Mouse (Mus musculus) midbrain, embryonic 12.5 days (tissue): ENCODE data around the gene Gm42906. TPM values are rescaled to one million over a fixed set of nuclear protein-coding genes. Genes with fewer than 3 reads are reported as not detected.

ENCODE experiments used
- ATAC-seq: fragments of 200-750 bp; cut with Nextera tagmentation; 2 replicates; pipeline ENCODE4 v1.8.0; 2017; ENCODE audit warnings: low read depth, moderate TSS enrichment, moderate library complexity; ENCODE audit not compliant: low FRiP score
- H3K27ac ChIP-seq: fragments of 300-500 bp; sonication (generic); replicated peaks from 2 replicates; pipeline ENCODE4 v1.5.1; 2016; ENCODE audit warnings: mild to moderate bottlenecking
- H3K27me3 ChIP-seq: fragments of 300-500 bp; sonication (generic); 2 replicates; pipeline ENCODE4 v1.6.1; 2016; ENCODE audit warnings: mild to moderate bottlenecking
- H3K36me3 ChIP-seq: fragments of 300-500 bp; sonication (generic); 2 replicates; pipeline ENCODE4 v1.6.1; 2016
- H3K4me1 ChIP-seq: fragments of 300-500 bp; sonication (generic); 2 replicates; pipeline ENCODE4 v1.6.1; 2016
- H3K4me2 ChIP-seq: fragments of 300-500 bp; sonication (generic); replicated peaks from 2 replicates; pipeline ENCODE4 v1.6.1; 2016; ENCODE audit warnings: mild to moderate bottlenecking, moderate library complexity
- H3K4me3 ChIP-seq: fragments of 300-500 bp; sonication (generic); 2 replicates; pipeline ENCODE4 v1.5.1; 2016; ENCODE audit warnings: mild to moderate bottlenecking
- H3K9ac ChIP-seq: fragments of 300-500 bp; sonication (generic); replicated peaks from 2 replicates; pipeline ENCODE4 v1.6.1; 2016; ENCODE audit warnings: mild to moderate bottlenecking, moderate library complexity
- H3K9me3 ChIP-seq: fragments of 300-500 bp; sonication (generic); 2 replicates; pipeline ENCODE4 v1.6.1; 2016; ENCODE audit warnings: mild to moderate bottlenecking
- WGBS: fragments of 180-500 bp; shearing (Covaris S2); methylation state at CpG from one replicate; pipeline ENCODE4 v1.1.7; 2016; 5-methylcytosine and 5-hydroxymethylcytosine counted together
- polyA plus RNA-seq: library from polyadenylated mRNA; unstranded; fragments of >200 nt; fragmentation: Nextera tagmentation; extraction: Ambion mirVana; gene quantifications from 2 replicates; pipeline ENCODE4 v1.2.1, GENCODE M21; 2016

Gene Gm42906
- polyA plus RNA-seq, 1 experiment from 2014 or later: not detected

- H3K36me3 ChIP-seq: no peaks in the 10 kb centered on the region
- H3K9ac ChIP-seq: no peak overlapping the region
- no peak for ATAC-seq
- no peak overlapping the region for H3K4me2 ChIP-seq
- H3K4me1 ChIP-seq: no peaks in the 10 kb centered on the region
- no peaks in the 10 kb centered on the region for H3K27me3 ChIP-seq
- 88% methylated on average over 7 of the region's 7 CpGs for WGBS
- no peak overlapping the region for H3K4me3 ChIP-seq
- no peak overlapping the region for H3K27ac ChIP-seq
- H3K9me3 ChIP-seq: no peaks in the 10 kb centered on the region
Observed at GRCm38 (mm10) chr5:151279531-151279930, 148.4 kb downstream of the Gm42906 start.

- Histone ChIP-seq H3K9ac (no peak overlapping the region), H3K36me3 (no peaks in the 10 kb centered on the region), H3K27me3 (no peaks in the 10 kb centered on the region), H3K4me1 (no peaks in the 10 kb centered on the region), H3K9me3 (no peaks in the 10 kb centered on the region), H3K4me2 (no peak overlapping the region), H3K27ac (no peak overlapping the region), H3K4me3 (no peak overlapping the region)
- WGBS: 90% methylated on average over 6 of the region's 6 CpGs
- no peak for ATAC-seq
Observed at GRCm38 (mm10) chr5:151277927-151278326, 150.0 kb downstream of the Gm42906 start.

- no peak for ATAC-seq
- H3K4me1 ChIP-seq: no peaks in the 10 kb centered on the region
- no peaks in the 10 kb centered on the region for H3K27me3 ChIP-seq
- no peaks in the 10 kb centered on the region for H3K36me3 ChIP-seq
- H3K27ac ChIP-seq: no peak overlapping the region
- no peak overlapping the region for H3K9ac ChIP-seq
- H3K4me3 ChIP-seq: no peak overlapping the region
- WGBS: 93% methylated on average over 2 of the region's 2 CpGs
- no peak overlapping the region for H3K4me2 ChIP-seq
- H3K9me3 ChIP-seq: no peaks in the 10 kb centered on the region
Observed at GRCm38 (mm10) chr5:151275986-151276385, 152.0 kb downstream of the Gm42906 start.

- Histone ChIP-seq H3K27me3 (no peaks in the 10 kb centered on the region), H3K36me3 (no peaks in the 10 kb centered on the region), H3K9ac (no peak overlapping the region), H3K4me3 (no peak overlapping the region), H3K4me2 (no peak overlapping the region), H3K27ac (no peak overlapping the region), H3K9me3 (no peaks in the 10 kb centered on the region), H3K4me1 (no peaks in the 10 kb centered on the region)
- 78% methylated on average over 6 of the region's 6 CpGs for WGBS
- ATAC-seq: no peak
Observed at GRCm38 (mm10) chr5:151274265-151274664, 153.7 kb downstream of the Gm42906 start.

GRCm38 (mm10) chr5:151270815-151271214 is 157.1 kb downstream of the Gm42906 start:
- no peak overlapping the region for H3K4me3 ChIP-seq
- no peaks in the 10 kb centered on the region for H3K36me3 ChIP-seq
- no peaks in the 10 kb centered on the region for H3K9me3 ChIP-seq
- no peaks in the 10 kb centered on the region for H3K4me1 ChIP-seq
- 91% methylated on average over 5 of the region's 5 CpGs for WGBS
- no peak overlapping the region for H3K9ac ChIP-seq
- no peak overlapping the region for H3K4me2 ChIP-seq
- no peak overlapping the region for H3K27ac ChIP-seq
- no peak for ATAC-seq
- H3K27me3 ChIP-seq: no peaks in the 10 kb centered on the region

GRCm38 (mm10) chr5:151266896-151267634 is 160.9 kb downstream of the Gm42906 start:
- 82% methylated on average over 14 of the region's 14 CpGs for WGBS
- no peak for ATAC-seq
- Histone ChIP-seq H3K9ac (no peak overlapping the region), H3K9me3 (no peaks in the 10 kb centered on the region), H3K27me3 (no peaks in the 10 kb centered on the region), H3K4me1 (no peaks in the 10 kb centered on the region), H3K36me3 (no peaks in the 10 kb centered on the region), H3K4me3 (no peak overlapping the region), H3K4me2 (no peak overlapping the region), H3K27ac (no peak overlapping the region)

GRCm38 (mm10) chr5:151261558-151261957 is 166.4 kb downstream of the Gm42906 start:
- Histone ChIP-seq H3K27ac (no peak overlapping the region), H3K4me3 (no peak overlapping the region), H3K4me1 (no peaks in the 10 kb centered on the region), H3K9me3 (no peaks in the 10 kb centered on the region), H3K27me3 (no peaks in the 10 kb centered on the region), H3K4me2 (no peak overlapping the region), H3K9ac (no peak overlapping the region), H3K36me3 (no peaks in the 10 kb centered on the region)
- WGBS: 80% methylated on average over 1 of the region's 2 CpGs
- ATAC-seq: no peak

GRCm38 (mm10) chr5:151252213-151252612 is 175.8 kb downstream of the Gm42906 start:
- no peaks in the 10 kb centered on the region for H3K36me3 ChIP-seq
- no peaks in the 10 kb centered on the region for H3K27me3 ChIP-seq
- 55% methylated on average over 8 of the region's 8 CpGs for WGBS
- 0 out of 2 replicates have a peak overlapping the region, but pooled peaks have one; percentile 17 for H3K4me2 ChIP-seq
- H3K4me3 ChIP-seq: no peak overlapping the region
- no peak overlapping the region for H3K27ac ChIP-seq
- peaks cover 2% of the 10 kb centered on the region; the same call in 1 of the 2 replicates for H3K4me1 ChIP-seq
- H3K9me3 ChIP-seq: no peaks in the 10 kb centered on the region
- no peak overlapping the region for H3K9ac ChIP-seq
- no peak for ATAC-seq

GRCm38 (mm10) chr5:151251656-151252055 is 176.3 kb downstream of the Gm42906 start:
- WGBS: 92% methylated on average over 8 of the region's 8 CpGs
- H3K4me2 ChIP-seq: no peak overlapping the region
- peaks cover 2% of the 10 kb centered on the region; the same call in 1 of the 2 replicates for H3K4me1 ChIP-seq
- H3K27ac ChIP-seq: no peak overlapping the region
- H3K36me3 ChIP-seq: no peaks in the 10 kb centered on the region
- H3K27me3 ChIP-seq: no peaks in the 10 kb centered on the region
- no peak overlapping the region for H3K4me3 ChIP-seq
- no peak overlapping the region for H3K9ac ChIP-seq
- no peak for ATAC-seq
- no peaks in the 10 kb centered on the region for H3K9me3 ChIP-seq

GRCm38 (mm10) chr5:151248671-151249620 is 179.0 kb downstream of the Gm42906 start:
- no peak overlapping the region for H3K4me2 ChIP-seq
- WGBS: 73% methylated on average over 10 of the region's 10 CpGs
- no peak overlapping the region for H3K9ac ChIP-seq
- H3K27me3 ChIP-seq: no peaks in the 10 kb centered on the region
- no peak overlapping the region for H3K4me3 ChIP-seq
- H3K36me3 ChIP-seq: no peaks in the 10 kb centered on the region
- H3K9me3 ChIP-seq: no peaks in the 10 kb centered on the region
- H3K4me1 ChIP-seq: peaks cover 2% of the 10 kb centered on the region; the same call in 1 of the 2 replicates
- no peak for ATAC-seq
- H3K27ac ChIP-seq: no peak overlapping the region

- Histone ChIP-seq H3K27me3 (no peaks in the 10 kb centered on the region), H3K9me3 (no peaks in the 10 kb centered on the region), H3K4me1 (peaks cover 2% of the 10 kb centered on the region; the same call in 1 of the 2 replicates), H3K27ac (no peak overlapping the region), H3K36me3 (no peaks in the 10 kb centered on the region), H3K9ac (no peak overlapping the region), H3K4me3 (no peak overlapping the region), H3K4me2 (no peak overlapping the region)
- WGBS: 73% methylated on average over 2 of the region's 2 CpGs
- no peak for ATAC-seq
Observed at GRCm38 (mm10) chr5:151248084-151248483, 179.9 kb downstream of the Gm42906 start.
